26 mouse cellular contexts compared by ENCODE assay signal in genomic region chr10:19011832-19012440, GRCm38 (mm10). TPM values are rescaled to one million over a fixed set of nuclear protein-coding genes. Genes with fewer than 3 reads are reported as not detected.
A peak's percentile ranks its signal among the peaks of the same experiment; 100 is the strongest.
DNase-seq lines count a peak whose midpoint lies in the region; ATAC-seq and TF ChIP-seq lines count a peak whose summit lies in the region.
"Had no signal": no experiment of that assay in that cellular context is flagged by ENCODE, and none has a peak within 500 bp of the region (broad histone marks: within the 10 kb centered on the region; RNA-seq: fewer than 3 reads in every experiment).

No protein-coding gene starts in this region.

- H3K4me3 ChIP-seq in megakaryocyte, embryonic 14.5 days (replicated peaks), result peak overlapping the region; percentile 82
- peak overlapping the region; percentile 28; the same call in 1 of the 2 replicates for H3K4me3 ChIP-seq in bone marrow macrophage, adult 2 months (ENCODE audit: insufficient read depth, low read length)
- H3K4me3 ChIP-seq in small intestine, adult 2 months (ENCODE audit: low read depth, low read length), result peak overlapping the region; percentile 17; the same call in 1 of the 2 replicates
- H3K4me3 ChIP-seq in hindbrain, embryonic 11.5 days (ENCODE audit: low read depth, low read length), result no peak overlapping the region
- H3K4me3 ChIP-seq: forebrain, embryonic 10.5 days; hindbrain, embryonic 12.5 days; limb, embryonic 13.5 days; liver, embryonic 15.5 days; midbrain, embryonic 13.5 days; neural tube, embryonic 13.5 days had no signal

- DNase-seq in CD4-positive, CD25-positive, alpha-beta regulatory T cell, adult 2 months (ENCODE audit: low read depth, low spot score), result peak; percentile 78
- DNase-seq in heart, adult 11 months, result no peak
- DNase-seq in hindbrain, embryonic 11.5 days (ENCODE audit: low spot score), result no peak
- DNase-seq: adrenal gland, postnatal 36 days; cerebellum, adult 11 months; cerebellum, adult 9-11 months; gastrocnemius, postnatal 10 days; heart, postnatal 10 days; kidney, adult 8-10 months; kidney, postnatal 10 days; right cerebral cortex, adult 18-20 months; right cerebral cortex, postnatal 4 days had no signal

- 67% methylated on average over 7 of the region's 7 CpGs for WGBS in small intestine, adult 2 months
- 80% methylated on average over 7 of the region's 7 CpGs for WGBS in hindbrain, embryonic 11.5 days

- TF ChIP-seq POLR2A in bone marrow macrophage, adult 2 months (IDR thresholded peaks at IDR 0.05; ENCODE audit: borderline replicate concordance, low read depth, low read length), result no peak
- no peak for TF ChIP-seq POLR2A in small intestine, adult 2 months (IDR thresholded peaks at IDR 0.05; ENCODE audit: low read depth, low read length)

- H3K4me2 ChIP-seq in hindbrain, embryonic 11.5 days (replicated peaks; ENCODE audit: low read depth, low read length), result no peak overlapping the region
- H3K4me2 ChIP-seq: heart, embryonic 11.5 days; hindbrain, embryonic 12.5 days; limb, embryonic 13.5 days; liver, embryonic 15.5 days; midbrain, embryonic 13.5 days; neural tube, embryonic 13.5 days had no signal

- no peak for TF ChIP-seq CTCF in bone marrow macrophage, adult 2 months (IDR thresholded peaks at IDR 0.05; ENCODE audit: low read depth, low read length)
- TF ChIP-seq CTCF in small intestine, adult 2 months (IDR thresholded peaks at IDR 0.05; ENCODE audit: extremely low read depth, insufficient read length, insufficient replicate concordance, low read depth, low read length), result no peak

- H3K9ac ChIP-seq in hindbrain, embryonic 11.5 days (ENCODE audit: low read depth, low read length), result no peak overlapping the region
- H3K9ac ChIP-seq: hindbrain, embryonic 12.5 days; limb, embryonic 13.5 days; liver, embryonic 15.5 days; midbrain, embryonic 13.5 days; neural tube, embryonic 13.5 days had no signal

- H3K9me3 ChIP-seq in megakaryocyte, embryonic 14.5 days, result no peaks in the 10 kb centered on the region
- no peaks in the 10 kb centered on the region for H3K9me3 ChIP-seq in hindbrain, embryonic 11.5 days (ENCODE audit: control insufficient read depth, low read length)
- H3K9me3 ChIP-seq: forebrain, embryonic 10.5 days; hindbrain, embryonic 12.5 days; limb, embryonic 13.5 days; liver, embryonic 15.5 days; midbrain, embryonic 13.5 days; neural tube, embryonic 13.5 days had no signal

- H3K36me3 ChIP-seq in megakaryocyte, embryonic 14.5 days (replicated peaks; ENCODE audit: low read length), result peaks cover 54% of the 10 kb centered on the region
- H3K36me3 ChIP-seq in small intestine, adult 2 months (ENCODE audit: control insufficient read depth, insufficient read depth, low read length), result peaks cover 24% of the 10 kb centered on the region
- H3K36me3 ChIP-seq in hindbrain, embryonic 11.5 days (ENCODE audit: control insufficient read depth, insufficient read depth, low read length), result no peaks in the 10 kb centered on the region
- H3K36me3 ChIP-seq: hindbrain, embryonic 12.5 days; midbrain, embryonic 13.5 days; neural tube, embryonic 13.5 days had no signal

- no peak overlapping the region for H3K27ac ChIP-seq in bone marrow macrophage, adult 2 months (ENCODE audit: insufficient read depth, low read depth, low read length)
- H3K27ac ChIP-seq in small intestine, adult 2 months (ENCODE audit: insufficient read depth, low read depth, low read length), result 0 out of 2 replicates have a peak overlapping the region, but pooled peaks have one; percentile 3
- no peak overlapping the region for H3K27ac ChIP-seq in hindbrain, embryonic 11.5 days (ENCODE audit: low read depth, low read length)
- H3K27ac ChIP-seq: forebrain, embryonic 10.5 days; hindbrain, embryonic 12.5 days; limb, embryonic 13.5 days; liver, embryonic 15.5 days; midbrain, embryonic 13.5 days; neural tube, embryonic 13.5 days; stomach, postnatal 0 days had no signal

- no peak for ATAC-seq in megakaryocyte, adult 5-6 weeks (ENCODE audit: poor library complexity, severe bottlenecking)
- no peak for ATAC-seq in hindbrain, embryonic 11.5 days (ENCODE audit: low FRiP score)
- ATAC-seq: forebrain, embryonic 16.5 days; lung, postnatal 0 days; midbrain, embryonic 13.5 days had no signal

- no peaks in the 10 kb centered on the region for H3K27me3 ChIP-seq in megakaryocyte, embryonic 14.5 days (replicated peaks)
- no peaks in the 10 kb centered on the region for H3K27me3 ChIP-seq in small intestine, adult 2 months (ENCODE audit: control insufficient read depth, insufficient read depth, low read length)
- H3K27me3 ChIP-seq in hindbrain, embryonic 11.5 days (ENCODE audit: control insufficient read depth, insufficient read depth, low read length), result 0 out of 2 replicates have a peak, but pooled peaks cover 2% of the 10 kb centered on the region
- H3K27me3 ChIP-seq: limb, embryonic 13.5 days; liver, embryonic 15.5 days had no signal

- H3K4me1 ChIP-seq in megakaryocyte, embryonic 14.5 days, result peaks cover 86% of the 10 kb centered on the region
- H3K4me1 ChIP-seq in bone marrow macrophage, adult 2 months (ENCODE audit: control insufficient read depth, insufficient read depth, low read length), result peaks cover 45% of the 10 kb centered on the region
- H3K4me1 ChIP-seq in small intestine, adult 2 months (ENCODE audit: control insufficient read depth, insufficient read depth, insufficient read length, low read length), result peaks cover 18% of the 10 kb centered on the region
- H3K4me1 ChIP-seq in hindbrain, embryonic 11.5 days (replicated peaks; ENCODE audit: control insufficient read depth, insufficient read depth, low read length), result no peaks in the 10 kb centered on the region

RNA-seq across cellular contexts. Expression of gene Tnfaip3, which starts 3.5 kb away (rescaled TPM):
- polyA plus RNA-seq in megakaryocyte, embryonic 14.5 days (2012; ENCODE audit: insufficient read depth, low replicate concordance), result 1.8 and 3.0 TPM in 2 replicates
- 16.1 and 21.2 TPM in 2 replicates for total RNA-seq in megakaryocyte, adult 5-6 weeks (2015)
- total RNA-seq in megakaryocyte, adult 5-6 weeks (2017), result 17.0 and 29.6 TPM in 2 replicates
- 17.3 and 19.3 TPM in 2 replicates for polyA plus RNA-seq in bone marrow macrophage, adult 2 months (2012; ENCODE audit: insufficient read depth, insufficient read length, missing spikeins)
- 4.1 and 7.4 TPM in 2 replicates for polyA plus RNA-seq in small intestine, adult 2 months (2012; rRNA removed)
- polyA plus RNA-seq in hindbrain, embryonic 11.5 days (2014; fragmentation: Nextera tagmentation; extraction: Ambion mirVana), result 1.4 and 2.0 TPM in 2 replicates
